ENCODE assay signal across 8 mouse cellular contexts in genomic region chr19:53140044-53140803, GRCm38 (mm10). TPM values are rescaled to one million over a fixed set of nuclear protein-coding genes. Genes with fewer than 3 reads are reported as not detected.
DNase-seq lines count a peak whose midpoint lies in the region; ATAC-seq lines count a peak whose summit lies in the region.

TSS of gene Add3 (plus strand) at chr19:53140443.

- H3K9me3 ChIP-seq in embryonic facial prominence, embryonic 13.5 days, result no peaks in the 10 kb centered on the region

- H3K27ac ChIP-seq in embryonic facial prominence, embryonic 13.5 days, result peak within 1 kb of the TSS; percentile 94

- H3K4me2 ChIP-seq in embryonic facial prominence, embryonic 13.5 days, result peak within 1 kb of the TSS; percentile 80

- H3K4me1 ChIP-seq in embryonic facial prominence, embryonic 13.5 days, result peaks cover 52% of the 10 kb centered on the region

- H3K27me3 ChIP-seq in embryonic facial prominence, embryonic 13.5 days, result no peaks in the 10 kb centered on the region

- no peak for ATAC-seq in embryonic facial prominence, embryonic 13.5 days (ENCODE audit: insufficient number of reproducible peaks, insufficient read depth, low FRiP score, low TSS enrichment, low read depth)
- no peak for ATAC-seq in megakaryocyte-erythroid progenitor cell, adult 5-6 weeks (replicated peaks; ENCODE audit: low FRiP score, low TSS enrichment, poor library complexity, severe bottlenecking)

- intact Hi-C loops in left cerebral cortex, postnatal 36 days (cut with DNase I), result loop anchor here (5.0 kb wide), 7 partner anchors 37 to 187 kb away; partner anchors contain the start of gene Mxi1

- no peaks in the 10 kb centered on the region for H3K36me3 ChIP-seq in embryonic facial prominence, embryonic 13.5 days

- WGBS in embryonic facial prominence, embryonic 13.5 days, result 4% methylated on average over 24 of the region's 24 CpGs

- H3K4me3 ChIP-seq in embryonic facial prominence, embryonic 13.5 days, result peak within 1 kb of the TSS; percentile 91

- DNase-seq in urinary bladder, adult 18-20 months (ENCODE audit: low spot score in 2 of 2), result peak; percentile 49 to 50
- no peak for DNase-seq in urinary bladder, postnatal 10 days (ENCODE audit: low spot score)
- DNase-seq in heart, adult 11 months, result peak; percentile 97
- DNase-seq in kidney, adult 11 months, result peak; percentile 53
- DNase-seq in left cerebral cortex, postnatal 36 days (ENCODE audit: low spot score in 2 of 2), result peak; percentile 69 to 71
- DNase-seq in right cerebral cortex, postnatal 4 days, result peak; percentile 63

- peak within 1 kb of the TSS; percentile 79 for H3K9ac ChIP-seq in embryonic facial prominence, embryonic 13.5 days

RNA-seq across cellular contexts. Expression of gene Add3, which starts in this region (rescaled TPM):
- polyA plus RNA-seq in embryonic facial prominence, embryonic 13.5 days (2015; fragmentation: Nextera tagmentation; extraction: Ambion mirVana), result 73.8 and 78.4 TPM in 2 replicates
- 10 to 100 TPM; 89.3 to 89.6 TPM for total RNA-seq in left cerebral cortex, postnatal 36 days (2021)
- 21.4 and 29.3 TPM in 2 replicates for total RNA-seq in megakaryocyte-erythroid progenitor cell, adult 5-6 weeks (2014; fragmentation: Nextera tagmentation)
- total RNA-seq in megakaryocyte-erythroid progenitor cell, adult 5-6 weeks (2017), result 37.2 and 52.9 TPM in 2 replicates
